Mouse (Mus musculus) neural tube, embryonic 13.5 days (tissue): Measurements from ENCODE around the gene Tsnax. TPM values are rescaled to one million over a fixed set of nuclear protein-coding genes. Genes with fewer than 3 reads are reported as not detected.

Experiments
- ATAC-seq: fragments of 200-750 bp; cut with Nextera tagmentation; 2 replicates; pipeline ENCODE4 v1.8.0; 2017; ENCODE audit warnings: low read depth, mild to moderate bottlenecking, moderate TSS enrichment, moderate library complexity
- H3K27ac ChIP-seq: fragments of 300-500 bp; sonication (generic); replicated peaks from 2 replicates; pipeline ENCODE4 v1.5.1; 2015; ENCODE audit warnings: moderate library complexity, mild to moderate bottlenecking, inconsistent platforms
- H3K27me3 ChIP-seq: fragments of 300-500 bp; sonication (generic); 2 replicates; pipeline ENCODE4 v1.6.1; 2015; ENCODE audit warnings: mild to moderate bottlenecking, inconsistent platforms
- H3K36me3 ChIP-seq: fragments of 300-500 bp; sonication (generic); 2 replicates; pipeline ENCODE4 v1.6.1; 2015; ENCODE audit warnings: mild to moderate bottlenecking, inconsistent platforms
- H3K4me1 ChIP-seq: fragments of 300-500 bp; sonication (generic); replicated peaks from 2 replicates; pipeline ENCODE4 v1.6.1; 2015; ENCODE audit warnings: inconsistent platforms
- H3K4me2 ChIP-seq: fragments of 300-500 bp; sonication (generic); 2 replicates; pipeline ENCODE4 v1.6.1; 2015; ENCODE audit warnings: inconsistent platforms, mild to moderate bottlenecking, moderate library complexity
- H3K4me3 ChIP-seq: fragments of 300-500 bp; sonication (generic); 2 replicates; pipeline ENCODE4 v1.5.1; 2015; ENCODE audit warnings: mild to moderate bottlenecking, inconsistent platforms
- H3K9ac ChIP-seq: fragments of 300-500 bp; sonication (generic); 2 replicates; pipeline ENCODE4 v1.6.1; 2015; ENCODE audit warnings: moderate library complexity, mild to moderate bottlenecking, inconsistent platforms
- H3K9me3 ChIP-seq: fragments of 300-500 bp; sonication (generic); 2 replicates; pipeline ENCODE4 v1.6.1; 2016; ENCODE audit warnings: inconsistent platforms
- WGBS: fragments of 180-500 bp; shearing (Covaris S2); methylation state at CpG from one replicate; pipeline ENCODE4 v1.1.7; 2015; 5-methylcytosine and 5-hydroxymethylcytosine counted together
- polyA plus RNA-seq: library from polyadenylated mRNA; unstranded; fragments of >200 nt; fragmentation: Nextera tagmentation; extraction: Ambion mirVana; gene quantifications from 2 replicates; pipeline ENCODE4 v1.2.1, GENCODE M21; 2015

The Tsnax gene
- polyA plus RNA-seq, 1 experiment from 2014 or later: 159 TPM

- no peak for ATAC-seq
- Histone ChIP-seq H3K9ac (no peak overlapping the region), H3K27ac (no peak overlapping the region), H3K27me3 (no peaks in the 10 kb centered on the region), H3K4me1 (0 out of 2 replicates have a peak, but pooled peaks cover 5% of the 10 kb centered on the region), H3K9me3 (0 out of 2 replicates have a peak, but pooled peaks cover 3% of the 10 kb centered on the region), H3K4me3 (no peak overlapping the region), H3K4me2 (no peak overlapping the region), H3K36me3 (peaks cover 21% of the 10 kb centered on the region)
- WGBS: 54% methylated on average over 9 of the region's 9 CpGs
These were observed 31.1 kb downstream of the Tsnax start for GRCm38 (mm10) chr8:125043935-125044334.

- Histone ChIP-seq H3K36me3 (0 out of 2 replicates have a peak, but pooled peaks cover 3% of the 10 kb centered on the region), H3K4me3 (no peak overlapping the region), H3K4me1 (0 out of 2 replicates have a peak, but pooled peaks cover 5% of the 10 kb centered on the region), H3K27me3 (no peaks in the 10 kb centered on the region), H3K9me3 (no peaks in the 10 kb centered on the region), H3K4me2 (no peak overlapping the region), H3K27ac (no peak overlapping the region), H3K9ac (no peak overlapping the region)
- ATAC-seq: no peak
- 96% methylated on average over 1 of the region's 1 CpGs for WGBS
These were observed 33.0 kb downstream of the Tsnax start for GRCm38 (mm10) chr8:125045760-125046159.

- WGBS: 58% methylated on average over 5 of the region's 5 CpGs
- Histone ChIP-seq H3K4me2 (no peak overlapping the region), H3K9me3 (no peaks in the 10 kb centered on the region), H3K4me1 (peaks cover 10% of the 10 kb centered on the region), H3K36me3 (0 out of 2 replicates have a peak, but pooled peaks cover 3% of the 10 kb centered on the region), H3K27ac (no peak overlapping the region), H3K27me3 (peaks cover 21% of the 10 kb centered on the region), H3K4me3 (no peak overlapping the region), H3K9ac (no peak overlapping the region)
- ATAC-seq: no peak
These were observed 36.4 kb downstream of the Tsnax start for GRCm38 (mm10) chr8:125049051-125049750.

GRCm38 (mm10) chr8:125049826-125050225, 37.0 kb downstream of the Tsnax start:
- no peaks in the 10 kb centered on the region for H3K9me3 ChIP-seq
- no peak overlapping the region for H3K27ac ChIP-seq
- no peak overlapping the region for H3K9ac ChIP-seq
- H3K4me2 ChIP-seq: no peak overlapping the region
- peaks cover 16% of the 10 kb centered on the region for H3K4me1 ChIP-seq
- peaks cover 27% of the 10 kb centered on the region for H3K27me3 ChIP-seq
- WGBS: 85% methylated on average over 6 of the region's 6 CpGs
- no peak overlapping the region for H3K4me3 ChIP-seq
- ATAC-seq: no peak
- H3K36me3 ChIP-seq: 0 out of 2 replicates have a peak, but pooled peaks cover 3% of the 10 kb centered on the region

DNA sequence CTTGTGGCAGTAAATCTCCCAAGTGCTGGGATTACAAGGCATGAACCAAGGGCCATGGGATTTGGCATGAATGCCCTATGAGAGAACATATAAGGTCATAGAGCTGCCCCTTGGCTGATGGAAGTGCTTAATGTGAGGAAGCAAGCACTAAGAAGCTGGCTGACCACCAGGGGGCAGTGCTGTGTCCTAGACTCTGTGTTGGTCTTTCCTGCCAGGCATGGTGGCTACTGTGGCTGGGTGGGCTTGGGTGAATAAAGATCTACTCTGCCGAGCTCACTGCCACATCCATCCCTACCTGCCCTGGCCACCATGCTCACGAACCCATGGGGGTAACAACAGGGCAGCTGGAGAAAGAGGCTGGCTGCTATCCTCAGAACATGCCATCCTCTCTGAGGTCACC, 39.2 kb downstream of the Tsnax start:
- H3K4me1 ChIP-seq: peaks cover 18% of the 10 kb centered on the region
- ATAC-seq: no peak
- H3K27me3 ChIP-seq: peaks cover 38% of the 10 kb centered on the region
- H3K9ac ChIP-seq: no peak overlapping the region
- no peaks in the 10 kb centered on the region for H3K36me3 ChIP-seq
- no peak overlapping the region for H3K27ac ChIP-seq
- no peaks in the 10 kb centered on the region for H3K9me3 ChIP-seq
- H3K4me2 ChIP-seq: no peak overlapping the region
- no peak overlapping the region for H3K4me3 ChIP-seq
- WGBS: 52% methylated on average over 2 of the region's 2 CpGs

DNA sequence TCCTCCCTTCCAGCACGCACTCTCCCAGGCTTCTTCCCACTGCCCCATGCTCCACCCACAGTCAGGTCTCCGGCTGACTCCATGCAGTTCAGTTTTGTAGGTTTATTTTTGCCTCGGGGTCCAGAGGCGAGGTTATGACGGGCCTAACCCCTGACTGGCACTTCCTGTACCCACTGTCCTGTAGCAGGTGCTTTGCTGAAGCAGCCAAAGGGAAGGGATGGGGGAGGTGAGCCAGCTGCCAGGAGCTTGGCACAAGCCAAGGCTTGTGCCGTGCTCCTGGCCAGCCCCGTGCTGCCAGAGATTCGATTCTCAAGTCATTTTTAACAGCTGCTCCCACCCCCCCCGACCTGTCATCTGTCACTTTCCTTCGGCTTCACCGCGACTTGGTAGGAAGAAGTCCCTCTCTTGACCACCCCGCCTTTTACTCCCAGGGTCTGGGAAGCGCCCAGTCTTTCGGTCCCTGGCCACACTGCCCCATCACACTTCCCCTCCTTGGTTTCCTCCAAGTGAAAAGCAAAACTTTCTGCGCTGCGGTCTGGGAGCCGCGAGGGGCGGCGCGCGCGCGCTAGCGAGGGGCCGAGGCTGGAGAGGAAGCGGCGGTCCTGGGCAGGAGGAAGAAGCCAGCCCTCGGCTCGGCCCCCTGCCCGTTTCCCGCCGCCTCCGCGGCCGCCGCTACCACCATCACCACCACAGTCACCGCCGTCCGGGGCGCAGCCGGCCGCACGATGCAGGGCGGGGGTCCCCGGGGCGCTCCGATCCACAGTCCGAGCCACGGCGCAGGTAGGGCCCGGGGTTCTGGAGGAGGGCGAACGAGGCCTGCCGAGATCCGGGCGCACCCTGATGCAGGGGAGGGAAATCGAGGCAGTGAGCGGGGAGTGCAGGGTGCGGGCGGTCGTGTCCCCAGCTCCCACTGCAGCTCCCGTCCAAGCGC, 41.0 kb downstream of the Tsnax start, which contains the start of gene Disc1:
Gene Disc1, plus strand, starts transcription at position 691 of the 931 bp plus-strand sequence.
- Histone ChIP-seq H3K27me3 (peaks cover 38% of the 10 kb centered on the region), H3K27ac (peak within 1 kb of the TSS; percentile 25), H3K9me3 (no peaks in the 10 kb centered on the region), H3K4me3 (peak within 1 kb of the TSS; percentile 59), H3K4me1 (peaks cover 18% of the 10 kb centered on the region), H3K4me2 (peak within 1 kb of the TSS; percentile 88), H3K36me3 (no peaks in the 10 kb centered on the region), H3K9ac (peak within 1 kb of the TSS; percentile 76)
- 2% methylated on average over 52 of the region's 65 CpGs for WGBS
- ATAC-seq: peak; percentile 45

DNA sequence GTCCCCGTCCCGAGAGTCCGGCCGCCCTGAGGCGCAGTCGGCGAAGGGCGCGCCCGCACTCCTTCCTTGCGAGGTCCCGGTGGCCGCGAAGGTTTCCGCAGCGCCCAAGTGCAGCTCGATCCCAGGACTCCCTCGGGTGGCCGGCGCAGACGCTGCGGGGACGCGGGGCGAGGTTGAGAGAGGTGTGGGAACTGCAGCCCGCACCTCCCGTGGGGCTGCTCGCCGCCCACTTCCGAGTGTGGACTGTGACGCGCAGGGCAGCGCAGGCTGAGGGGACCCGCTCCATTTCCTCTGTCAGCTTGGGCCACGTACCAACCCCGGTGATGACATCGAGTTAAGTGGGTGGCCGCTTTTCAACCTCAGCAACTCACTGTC, 41.6 kb downstream of the Tsnax start:
- Histone ChIP-seq H3K36me3 (no peaks in the 10 kb centered on the region), H3K27ac (peak overlapping the region; percentile 25), H3K27me3 (peaks cover 38% of the 10 kb centered on the region), H3K9me3 (no peaks in the 10 kb centered on the region), H3K4me3 (peak overlapping the region; percentile 59), H3K9ac (peak overlapping the region; percentile 76), H3K4me2 (peak overlapping the region; percentile 88), H3K4me1 (peaks cover 18% of the 10 kb centered on the region)
- peak; percentile 66 for ATAC-seq
- under 1% methylated on average over 38 of the region's 38 CpGs for WGBS

DNA sequence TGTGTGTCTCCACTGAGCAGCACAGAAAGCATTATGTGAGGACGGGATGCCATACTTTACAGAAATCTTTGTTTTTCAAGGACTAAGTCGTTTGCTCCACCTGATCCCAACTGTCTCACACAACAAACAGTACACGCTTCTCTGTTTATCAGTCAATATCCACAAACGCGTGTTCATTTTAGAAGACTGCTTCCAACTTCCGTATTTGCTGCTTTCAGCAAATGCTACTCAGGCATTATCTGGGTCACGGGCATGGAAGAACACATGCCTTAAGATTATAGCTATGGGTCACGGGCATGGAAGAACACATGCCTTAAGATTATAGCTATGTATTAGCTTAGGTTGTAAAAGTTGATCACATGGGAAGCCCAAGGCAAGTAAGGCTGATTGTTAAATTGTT, 48.1 kb downstream of the Tsnax start:
- no peak overlapping the region for H3K9ac ChIP-seq
- no peaks in the 10 kb centered on the region for H3K36me3 ChIP-seq
- no peaks in the 10 kb centered on the region for H3K9me3 ChIP-seq
- no peak overlapping the region for H3K4me2 ChIP-seq
- H3K27me3 ChIP-seq: peaks cover under 1% of the 10 kb centered on the region
- H3K27ac ChIP-seq: no peak overlapping the region
- ATAC-seq: no peak
- H3K4me1 ChIP-seq: no peaks in the 10 kb centered on the region
- WGBS: 88% methylated on average over 8 of the region's 8 CpGs
- H3K4me3 ChIP-seq: no peak overlapping the region

DNA sequence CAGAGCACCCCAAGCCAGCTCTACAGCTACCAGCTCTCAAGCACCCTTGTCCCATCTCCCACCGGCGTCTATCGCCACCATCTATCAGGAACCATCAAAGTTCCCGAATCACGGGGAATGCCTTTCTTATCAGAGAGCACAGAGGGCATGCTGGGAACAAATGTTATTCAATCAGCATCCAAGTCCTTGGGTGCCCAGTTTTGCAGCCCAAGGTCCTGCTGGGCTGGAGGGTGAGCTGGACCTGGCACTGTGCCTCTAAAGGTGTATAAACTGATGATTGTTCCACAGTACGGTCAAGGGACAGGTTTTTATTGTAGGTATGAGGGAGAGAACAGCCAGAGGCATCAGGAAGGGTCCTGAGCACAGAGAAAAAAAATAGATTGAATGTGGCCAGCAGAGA, 52.8 kb downstream of the Tsnax start:
- Histone ChIP-seq H3K9ac (no peak overlapping the region), H3K4me2 (no peak overlapping the region), H3K9me3 (no peaks in the 10 kb centered on the region), H3K27ac (no peak overlapping the region), H3K4me1 (peaks cover 21% of the 10 kb centered on the region; the same call in 1 of the 2 replicates), H3K36me3 (no peaks in the 10 kb centered on the region), H3K4me3 (no peak overlapping the region), H3K27me3 (no peaks in the 10 kb centered on the region)
- ATAC-seq: no peak
- WGBS: 83% methylated on average over 6 of the region's 6 CpGs

DNA sequence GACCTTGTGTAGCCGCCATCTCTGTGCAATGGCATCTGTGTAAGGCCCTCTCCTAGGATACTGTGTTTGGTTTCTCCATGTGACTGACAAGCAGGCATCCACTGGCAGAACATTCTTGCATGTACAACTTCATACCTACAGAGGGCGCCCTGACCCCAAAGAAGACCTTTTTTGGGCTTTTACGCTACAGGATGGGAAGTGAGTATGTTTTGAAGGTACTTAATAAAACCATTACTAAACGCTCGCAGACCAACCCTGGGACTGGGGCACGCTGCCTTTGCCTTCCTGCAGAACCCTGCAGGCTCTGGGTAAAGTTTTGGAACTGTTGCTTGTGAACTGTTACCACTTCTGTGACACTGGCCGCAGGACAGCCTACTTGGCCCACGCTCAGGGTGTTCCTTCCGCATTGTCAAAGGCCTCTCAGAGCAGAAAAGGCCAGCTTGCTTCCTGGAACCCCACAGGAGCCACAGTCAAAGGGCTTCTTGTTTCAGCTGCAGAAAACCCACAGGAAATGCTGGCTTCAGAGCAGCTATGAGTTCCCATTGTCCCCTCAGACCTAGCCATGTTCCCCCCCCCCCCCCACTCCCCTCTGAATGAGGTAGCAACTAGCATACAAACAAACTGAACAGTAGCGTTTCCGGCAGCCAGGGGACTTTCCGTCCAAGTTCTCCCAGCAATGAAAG, 54.3 kb downstream of the Tsnax start:
- Histone ChIP-seq H3K9me3 (no peaks in the 10 kb centered on the region), H3K9ac (no peak overlapping the region), H3K4me2 (peak overlapping the region; percentile 33), H3K27me3 (no peaks in the 10 kb centered on the region), H3K36me3 (no peaks in the 10 kb centered on the region), H3K4me3 (no peak overlapping the region), H3K27ac (peak overlapping the region; percentile 67), H3K4me1 (peaks cover 21% of the 10 kb centered on the region; the same call in 1 of the 2 replicates)
- 35% methylated on average over 12 of the region's 12 CpGs for WGBS
- peak; percentile 61; the same call in 1 of the 2 replicates for ATAC-seq

DNA sequence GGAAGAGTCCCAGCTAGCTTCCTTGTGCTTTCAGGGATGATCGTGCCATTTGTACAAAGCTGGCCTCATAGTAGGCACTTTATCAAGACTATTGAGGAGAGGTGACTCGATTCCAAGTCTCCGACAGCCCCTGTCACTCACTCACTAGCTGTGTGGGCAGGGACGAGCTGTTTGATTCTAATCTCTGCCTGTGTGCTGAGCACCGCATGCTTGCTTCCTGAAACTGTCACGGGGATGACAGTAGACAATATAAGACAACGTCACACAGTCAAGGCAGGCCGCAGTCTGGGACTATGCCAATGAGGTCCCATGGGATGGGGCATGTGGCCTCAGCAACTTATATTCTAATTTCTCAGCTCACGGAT, 54.8 kb downstream of the Tsnax start:
- no peaks in the 10 kb centered on the region for H3K9me3 ChIP-seq
- H3K27me3 ChIP-seq: no peaks in the 10 kb centered on the region
- no peak overlapping the region for H3K9ac ChIP-seq
- ATAC-seq: peak; percentile 40; the same call in 1 of the 2 replicates
- no peak overlapping the region for H3K4me2 ChIP-seq
- H3K4me3 ChIP-seq: no peak overlapping the region
- H3K36me3 ChIP-seq: no peaks in the 10 kb centered on the region
- 70% methylated on average over 9 of the region's 9 CpGs for WGBS
- peak overlapping the region; percentile 67 for H3K27ac ChIP-seq
- peaks cover 21% of the 10 kb centered on the region; the same call in 1 of the 2 replicates for H3K4me1 ChIP-seq
